Comparison of ENCODE assay signal across 1 mouse cellular context in the genomic region with DNA sequence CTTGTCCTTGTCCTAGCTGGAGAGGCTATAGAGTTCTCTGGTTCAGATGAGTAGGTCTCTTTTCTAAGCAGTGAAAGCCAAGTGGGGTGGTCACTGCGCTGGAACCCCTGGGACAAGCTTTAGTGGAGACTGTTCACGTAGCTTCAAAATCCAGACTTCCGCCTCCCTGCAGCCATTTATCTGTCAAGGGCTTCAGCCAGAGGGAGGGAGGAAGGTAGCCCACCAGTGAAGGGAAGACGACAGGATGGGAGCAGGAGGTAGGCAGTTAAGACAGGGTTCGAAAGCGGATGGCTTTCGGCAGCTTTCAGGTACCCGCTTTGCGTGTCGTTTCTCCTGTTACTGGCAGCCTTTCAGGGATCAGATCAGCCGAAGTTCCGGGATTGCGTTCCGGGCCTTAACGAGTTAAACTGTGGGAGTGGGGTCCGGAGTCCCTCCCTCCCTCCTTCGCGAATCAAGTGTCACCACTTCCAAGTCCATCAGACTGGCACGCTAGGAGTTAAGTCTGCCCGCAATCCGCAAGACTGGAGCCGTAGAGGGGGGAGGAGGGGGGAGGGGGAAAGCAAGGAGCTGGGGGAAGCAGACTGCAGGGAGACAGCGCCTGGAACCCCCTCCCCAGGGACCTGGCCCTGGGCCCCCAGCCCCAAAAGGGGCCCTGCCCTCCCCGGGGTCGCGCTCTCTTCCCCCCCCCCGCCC.
TF ChIP-seq lines count a peak whose summit lies in the region.

No protein-coding gene starts in this region.

TF ChIP-seq in MEL, 35 proteins besides CTCF, POLR2A, EP300 and RAD21 (continued from another document):
- TF ChIP-seq ELF1 (IDR thresholded peaks at IDR 0.05; ENCODE audit: low read depth, low read length) = 0 out of 2 replicates have a peak, but pooled peaks have one; percentile 34
- peak; percentile 67 for TF ChIP-seq MXI1 (IDR thresholded peaks at IDR 0.05; ENCODE audit: low read depth, low read length)
- TF ChIP-seq MAZ (IDR thresholded peaks at IDR 0.05; ENCODE audit: low read depth, low read length) = peak; percentile 85
- no peak for TF ChIP-seq MYC (IDR thresholded peaks at IDR 0.05; ENCODE audit: low read depth, low read length)
